Mouse (Mus musculus) layer of hippocampus, postnatal 25 days (tissue): ENCODE results near the gene Dclre1b. TPM values are rescaled to one million over a fixed set of nuclear protein-coding genes. Genes with fewer than 3 reads are reported as not detected.
"Not testable (repeated sequence)": the region's sequence is repeated elsewhere in the genome, so short reads cannot be mapped to it uniquely, and the experiment has no call there.

Experiments used
- DNase-seq, 2 experiments: peaks; one replicate each; pipeline ENCODE4 v3.0.0; 2022; ENCODE audit warnings: mixed read lengths in 2 of 2, low spot score in 1 of 2; ENCODE audit errors: extremely low spot score in 1 of 2
- total RNA-seq, 2 experiments: library from RNA; stranded (reverse); gene quantifications; 2 replicates each; pipeline ENCODE4 v1.2.3; 2021

Gene Dclre1b
- total RNA-seq, 2 experiments from 2014 or later = 8.5 to 9.3 TPM

- no peak for DNase-seq
Measured at GRCm38 (mm10) chr3:103827548-103827947, 18.3 kb upstream of the Dclre1b start.

GRCm38 (mm10) chr3:103810967-103811366 lies 1.7 kb upstream of the Dclre1b start:
- DNase-seq = no peak

- no peak for DNase-seq
Measured at GRCm38 (mm10) chr3:103809799-103810150, 531 bp upstream of the Dclre1b start.

GRCm38 (mm10) chr3:103805671-103806070 lies 3.6 kb downstream of the Dclre1b start:
- no peak for DNase-seq

GRCm38 (mm10) chr3:103802861-103803260 lies 6.4 kb downstream of the Dclre1b start:
- DNase-seq = no peak

- peak; percentile 12 to 33 for DNase-seq
Measured at GRCm38 (mm10) chr3:103801631-103802531, 7.4 kb downstream of the Dclre1b start.

- DNase-seq = no peak
Measured at GRCm38 (mm10) chr3:103799507-103799906, 9.7 kb downstream of the Dclre1b start.

GRCm38 (mm10) chr3:103796389-103796788 lies 12.9 kb downstream of the Dclre1b start:
- DNase-seq = no peak

GRCm38 (mm10) chr3:103792566-103792965 lies 16.7 kb downstream of the Dclre1b start:
- DNase-seq = no peak

GRCm38 (mm10) chr3:103792111-103792406 lies 17.2 kb downstream of the Dclre1b start:
- not testable (repeated sequence) for DNase-seq

GRCm38 (mm10) chr3:103791230-103792110 lies 17.8 kb downstream of the Dclre1b start, which contains the start of gene Hipk1:
Hipk1 (minus strand) TSS chr3:103791563.
- peak; percentile 84 to 90 for DNase-seq

GRCm38 (mm10) chr3:103790346-103791145 lies 18.7 kb downstream of the Dclre1b start:
- DNase-seq = peak; percentile 22 to 29

GRCm38 (mm10) chr3:103789891-103790345 lies 19.3 kb downstream of the Dclre1b start:
- DNase-seq = no peak

GRCm38 (mm10) chr3:103789096-103789495 lies 20.1 kb downstream of the Dclre1b start:
- no peak for DNase-seq

GRCm38 (mm10) chr3:103787225-103787624 lies 22.0 kb downstream of the Dclre1b start:
- no peak for DNase-seq

GRCm38 (mm10) chr3:103782844-103783609 lies 26.2 kb downstream of the Dclre1b start:
- DNase-seq = no peak

GRCm38 (mm10) chr3:103780777-103781176 lies 28.5 kb downstream of the Dclre1b start:
- DNase-seq = no peak

- no peak for DNase-seq
Measured at GRCm38 (mm10) chr3:103780271-103780670, 29.0 kb downstream of the Dclre1b start.

GRCm38 (mm10) chr3:103779183-103779582 lies 30.1 kb downstream of the Dclre1b start:
- DNase-seq = no peak

- no peak for DNase-seq
Measured at GRCm38 (mm10) chr3:103778660-103779059, 30.6 kb downstream of the Dclre1b start.
